9 mouse cellular contexts compared by ENCODE assay signal in the genomic region with DNA sequence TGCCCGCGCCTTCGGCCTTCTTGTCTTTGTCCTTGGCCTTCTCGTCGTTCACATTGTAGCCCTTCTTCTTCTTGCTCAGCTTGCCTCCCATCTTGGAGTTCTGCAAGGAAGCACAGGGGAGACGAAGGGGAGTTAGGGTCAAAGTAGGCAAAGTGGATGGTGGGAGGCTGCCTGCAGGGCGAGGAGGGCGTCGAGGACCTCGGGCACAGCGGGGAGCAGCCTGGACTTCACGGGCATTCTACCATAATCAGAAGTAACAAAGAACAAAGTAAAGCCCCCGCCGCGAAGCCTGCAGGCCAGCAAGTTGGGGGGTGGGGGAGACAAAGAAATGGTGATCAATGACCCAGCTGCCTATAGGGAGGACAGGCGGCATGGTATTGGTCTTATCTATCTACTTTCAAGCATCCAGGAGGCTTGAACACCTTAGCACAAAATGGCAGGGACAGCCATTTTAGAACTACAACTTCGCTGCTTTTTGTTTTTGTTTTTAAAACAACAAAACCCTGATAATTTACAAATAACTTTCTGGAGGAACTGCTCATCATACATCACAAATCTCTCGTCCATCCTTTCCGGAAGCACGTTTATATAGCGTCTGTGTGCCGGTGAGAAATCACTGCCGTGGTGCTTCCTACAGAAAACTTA. TPM values are rescaled to one million over a fixed set of nuclear protein-coding genes. Genes with fewer than 3 reads are reported as not detected.
DNase-seq lines count a peak whose midpoint lies in the region; ATAC-seq and TF ChIP-seq lines count a peak whose summit lies in the region.
"Had no signal": no experiment of that assay in that cellular context is flagged by ENCODE, and none has a peak within 500 bp of the region (broad histone marks: within the 10 kb centered on the region; RNA-seq: fewer than 3 reads in every experiment).

No protein-coding gene starts in this region.

- peak overlapping the region; percentile 70 for H3K4me2 ChIP-seq in lung, embryonic 15.5 days
- H3K4me2 ChIP-seq in embryonic facial prominence, embryonic 15.5 days (replicated peaks) = peak overlapping the region; percentile 52
- H3K4me2 ChIP-seq in limb, embryonic 14.5 days (replicated peaks; ENCODE audit: low read depth, low read length, severe bottlenecking) = peak overlapping the region; percentile 48

- no peaks in the 10 kb centered on the region for H3K9me3 ChIP-seq in lung, embryonic 15.5 days
- H3K9me3 ChIP-seq in embryonic facial prominence, embryonic 15.5 days (replicated peaks) = no peaks in the 10 kb centered on the region
- H3K9me3 ChIP-seq in limb, embryonic 14.5 days (ENCODE audit: control insufficient read depth, low read length) = no peaks in the 10 kb centered on the region

- peaks cover 6% of the 10 kb centered on the region; the same call in 1 of the 2 replicates for H3K4me1 ChIP-seq in lung, embryonic 15.5 days
- H3K4me1 ChIP-seq in embryonic facial prominence, embryonic 15.5 days = peaks cover 26% of the 10 kb centered on the region
- H3K4me1 ChIP-seq in limb, embryonic 14.5 days (ENCODE audit: control insufficient read depth, insufficient read depth, low read length) = 0 out of 2 replicates have a peak, but pooled peaks cover 2% of the 10 kb centered on the region

- TF ChIP-seq POLR2A in limb, embryonic 14.5 days (IDR thresholded peaks at IDR 0.05; ENCODE audit: borderline replicate concordance, extremely low read depth, insufficient read depth, insufficient read length) = no peak

- ATAC-seq in lung, embryonic 15.5 days (ENCODE audit: borderline replicate concordance, extremely low read depth, low FRiP score, low TSS enrichment) = peak; percentile 16; the same call in 1 of the 2 replicates
- no peak for ATAC-seq in embryonic facial prominence, embryonic 15.5 days (ENCODE audit: insufficient number of reproducible peaks, low FRiP score, low TSS enrichment, low read depth)
- ATAC-seq in limb, embryonic 14.5 days (ENCODE audit: low FRiP score, low read depth) = no peak

- WGBS in lung, embryonic 15.5 days = 48% methylated on average over 23 of the region's 23 CpGs
- WGBS in embryonic facial prominence, embryonic 15.5 days = 46% methylated on average over 23 of the region's 23 CpGs
- 43% methylated on average over 23 of the region's 23 CpGs for WGBS in limb, embryonic 14.5 days

- H3K9ac ChIP-seq in lung, embryonic 15.5 days = peak overlapping the region; percentile 42
- peak overlapping the region; percentile 15; the same call in 1 of the 2 replicates for H3K9ac ChIP-seq in embryonic facial prominence, embryonic 15.5 days
- H3K9ac ChIP-seq in limb, embryonic 14.5 days (ENCODE audit: low read depth, low read length, severe bottlenecking) = peak overlapping the region; percentile 59

- no peak for DNase-seq in lung, postnatal 36 days
- DNase-seq in limb, embryonic 14.5 days (ENCODE audit: low spot score) = no peak
- DNase-seq in retina, postnatal 1 day = peak; percentile 47
- no peak for DNase-seq in right cerebral cortex, postnatal 14 days
- DNase-seq in spleen, postnatal 14 days (ENCODE audit: low spot score in 2 of 2) = no peak
- no peak for DNase-seq in adrenal gland, adult 18-20 months (ENCODE audit: low spot score in 2 of 2)
- DNase-seq: thymus, adult 18-20 months had no signal

- peak overlapping the region; percentile 44 for H3K4me3 ChIP-seq in lung, embryonic 15.5 days
- H3K4me3 ChIP-seq in embryonic facial prominence, embryonic 15.5 days (replicated peaks) = peak overlapping the region; percentile 41
- H3K4me3 ChIP-seq in limb, embryonic 14.5 days (replicated peaks; ENCODE audit: low read length) = peak overlapping the region; percentile 34

- no peaks in the 10 kb centered on the region for H3K27me3 ChIP-seq in lung, embryonic 15.5 days
- no peaks in the 10 kb centered on the region for H3K27me3 ChIP-seq in embryonic facial prominence, embryonic 15.5 days
- H3K27me3 ChIP-seq in limb, embryonic 14.5 days (ENCODE audit: control insufficient read depth, insufficient read depth, low read length) = no peaks in the 10 kb centered on the region

- no peak overlapping the region for H3K27ac ChIP-seq in lung, embryonic 15.5 days
- H3K27ac ChIP-seq in embryonic facial prominence, embryonic 15.5 days (replicated peaks) = no peak overlapping the region
- H3K27ac ChIP-seq in limb, embryonic 14.5 days (replicated peaks; ENCODE audit: low read depth, low read length) = no peak overlapping the region

- 0 out of 2 replicates have a peak, but pooled peaks cover 6% of the 10 kb centered on the region for H3K36me3 ChIP-seq in lung, embryonic 15.5 days
- H3K36me3 ChIP-seq in embryonic facial prominence, embryonic 15.5 days = no peaks in the 10 kb centered on the region
- H3K36me3 ChIP-seq in limb, embryonic 14.5 days (ENCODE audit: control insufficient read depth, insufficient read depth, low read length) = peaks cover 19% of the 10 kb centered on the region

RNA-seq across cellular contexts. Expression of gene Basp1, which starts 48.6 kb away (rescaled TPM):
- polyA plus RNA-seq in lung, embryonic 15.5 days (2015; fragmentation: Nextera tagmentation; extraction: Ambion mirVana) = 28.4 and 32.1 TPM in 2 replicates
- 56.8 and 61.7 TPM in 2 replicates for polyA plus RNA-seq in embryonic facial prominence, embryonic 15.5 days (2015; fragmentation: Nextera tagmentation; extraction: Ambion mirVana)
- 108 and 123 TPM in 2 replicates for polyA plus RNA-seq in limb, embryonic 14.5 days (2012; rRNA removed)
- 64.9 and 71.9 TPM in 2 replicates for polyA plus RNA-seq in limb, embryonic 14.5 days (2014; fragmentation: Nextera tagmentation; extraction: Ambion mirVana)
- 1 to 10 TPM; 4.5 to 5.9 TPM for total RNA-seq in adrenal gland, adult 18-20 months (2021)
